Mouse (Mus musculus): Measurements from ENCODE around the gene Uqcc2. TPM values are rescaled to one million over a fixed set of nuclear protein-coding genes. Genes with fewer than 3 reads are reported as not detected.

The Uqcc2 gene
- polyA plus RNA-seq, 1 experiment = 242 TPM

GRCm38 (mm10) chr17:27171121-27171520 lies 37.4 kb upstream of the Uqcc2 start:
- TF ChIP-seq CTCF (IDR thresholded peaks at IDR 0.05; ENCODE audit: borderline replicate concordance, extremely low read depth, insufficient read depth, insufficient read length) (no peak), POLR2A (IDR thresholded peaks at IDR 0.05; ENCODE audit: borderline replicate concordance, extremely low read depth, insufficient read depth, insufficient read length, poor library complexity, severe bottlenecking) (no peak)
- DNase-seq (ENCODE audit: low read depth) = no peak

GRCm38 (mm10) chr17:27169952-27170695 lies 36.4 kb upstream of the Uqcc2 start:
- TF ChIP-seq POLR2A (IDR thresholded peaks at IDR 0.05; ENCODE audit: borderline replicate concordance, extremely low read depth, insufficient read depth, insufficient read length, poor library complexity, severe bottlenecking) (no peak), CTCF (IDR thresholded peaks at IDR 0.05; ENCODE audit: borderline replicate concordance, extremely low read depth, insufficient read depth, insufficient read length) (no peak)
- DNase-seq (ENCODE audit: low read depth) = no peak

- TF ChIP-seq CTCF (IDR thresholded peaks at IDR 0.05; ENCODE audit: borderline replicate concordance, extremely low read depth, insufficient read depth, insufficient read length) (no peak), POLR2A (IDR thresholded peaks at IDR 0.05; ENCODE audit: borderline replicate concordance, extremely low read depth, insufficient read depth, insufficient read length, poor library complexity, severe bottlenecking) (no peak)
- no peak for DNase-seq (ENCODE audit: low read depth)
Observed at GRCm38 (mm10) chr17:27168569-27168968, 34.9 kb upstream of the Uqcc2 start.

- no peak for TF ChIP-seq POLR2A (IDR thresholded peaks at IDR 0.05; ENCODE audit: borderline replicate concordance, extremely low read depth, insufficient read depth, insufficient read length, poor library complexity, severe bottlenecking)
- no peak for TF ChIP-seq CTCF (IDR thresholded peaks at IDR 0.05; ENCODE audit: borderline replicate concordance, extremely low read depth, insufficient read depth, insufficient read length)
- DNase-seq (ENCODE audit: low read depth) = no peak
Observed at GRCm38 (mm10) chr17:27167545-27167944, 33.8 kb upstream of the Uqcc2 start, which contains the start of gene Ip6k3. Gene Ip6k3 (minus strand): TSS chr17:27167795.

- TF ChIP-seq CTCF (IDR thresholded peaks at IDR 0.05; ENCODE audit: borderline replicate concordance, extremely low read depth, insufficient read depth, insufficient read length) = no peak
- no peak for TF ChIP-seq POLR2A (IDR thresholded peaks at IDR 0.05; ENCODE audit: borderline replicate concordance, extremely low read depth, insufficient read depth, insufficient read length, poor library complexity, severe bottlenecking)
- DNase-seq (ENCODE audit: low read depth) = no peak
Observed at GRCm38 (mm10) chr17:27166901-27167300, 33.2 kb upstream of the Uqcc2 start.

GRCm38 (mm10) chr17:27165054-27165773 lies 31.5 kb upstream of the Uqcc2 start:
- DNase-seq (ENCODE audit: low read depth) = peak; percentile 74
- TF ChIP-seq CTCF (IDR thresholded peaks at IDR 0.05; ENCODE audit: borderline replicate concordance, extremely low read depth, insufficient read depth, insufficient read length) (peak; percentile 75), POLR2A (IDR thresholded peaks at IDR 0.05; ENCODE audit: borderline replicate concordance, extremely low read depth, insufficient read depth, insufficient read length, poor library complexity, severe bottlenecking) (no peak)

GRCm38 (mm10) chr17:27160905-27161304 lies 27.2 kb upstream of the Uqcc2 start:
- no peak for TF ChIP-seq POLR2A (IDR thresholded peaks at IDR 0.05; ENCODE audit: borderline replicate concordance, extremely low read depth, insufficient read depth, insufficient read length, poor library complexity, severe bottlenecking)
- TF ChIP-seq CTCF (IDR thresholded peaks at IDR 0.05; ENCODE audit: borderline replicate concordance, extremely low read depth, insufficient read depth, insufficient read length) = no peak
- no peak for DNase-seq (ENCODE audit: low read depth)

GRCm38 (mm10) chr17:27159169-27159568 lies 25.5 kb upstream of the Uqcc2 start:
- no peak for TF ChIP-seq CTCF (IDR thresholded peaks at IDR 0.05; ENCODE audit: borderline replicate concordance, extremely low read depth, insufficient read depth, insufficient read length)
- TF ChIP-seq POLR2A (IDR thresholded peaks at IDR 0.05; ENCODE audit: borderline replicate concordance, extremely low read depth, insufficient read depth, insufficient read length, poor library complexity, severe bottlenecking) = no peak
- DNase-seq (ENCODE audit: low read depth) = no peak

- TF ChIP-seq CTCF (IDR thresholded peaks at IDR 0.05; ENCODE audit: borderline replicate concordance, extremely low read depth, insufficient read depth, insufficient read length) (no peak), POLR2A (IDR thresholded peaks at IDR 0.05; ENCODE audit: borderline replicate concordance, extremely low read depth, insufficient read depth, insufficient read length, poor library complexity, severe bottlenecking) (no peak)
- DNase-seq (ENCODE audit: low read depth) = no peak
Observed at GRCm38 (mm10) chr17:27158439-27158838, 24.7 kb upstream of the Uqcc2 start.

- TF ChIP-seq CTCF (IDR thresholded peaks at IDR 0.05; ENCODE audit: borderline replicate concordance, extremely low read depth, insufficient read depth, insufficient read length) (no peak), POLR2A (IDR thresholded peaks at IDR 0.05; ENCODE audit: borderline replicate concordance, extremely low read depth, insufficient read depth, insufficient read length, poor library complexity, severe bottlenecking) (no peak)
- no peak for DNase-seq (ENCODE audit: low read depth)
Observed at GRCm38 (mm10) chr17:27155752-27156151, 22.0 kb upstream of the Uqcc2 start.

GRCm38 (mm10) chr17:27154881-27155280 lies 21.2 kb upstream of the Uqcc2 start:
- TF ChIP-seq POLR2A (IDR thresholded peaks at IDR 0.05; ENCODE audit: borderline replicate concordance, extremely low read depth, insufficient read depth, insufficient read length, poor library complexity, severe bottlenecking) (no peak), CTCF (IDR thresholded peaks at IDR 0.05; ENCODE audit: borderline replicate concordance, extremely low read depth, insufficient read depth, insufficient read length) (no peak)

More at GRCm38 (mm10) chr17:27154881-27155280, 21.2 kb upstream of the Uqcc2 start:
- no peak for DNase-seq (ENCODE audit: low read depth)
